Mouse (Mus musculus) midbrain, postnatal 0 days (tissue): ENCODE results near the gene Cep290. TPM values are rescaled to one million over a fixed set of nuclear protein-coding genes. Genes with fewer than 3 reads are reported as not detected.

Experiments used
- ATAC-seq: fragments of 200-750 bp; cut with Nextera tagmentation; 2 replicates; pipeline ENCODE4 v1.8.0; 2017; ENCODE audit warnings: moderate number of reproducible peaks, mild to moderate bottlenecking, moderate TSS enrichment, moderate library complexity; ENCODE audit not compliant: low FRiP score
- DNase-seq: peaks from one replicate; pipeline ENCODE4 v3.0.0-alpha.2; 2015; ENCODE audit warnings: low spot score
- H3K27ac ChIP-seq: fragments of 300-500 bp; sonication (generic); 2 replicates; pipeline ENCODE4 v1.5.1; 2014; ENCODE audit warnings: low read depth, mild to moderate bottlenecking, low read length, mixed read lengths
- H3K27me3 ChIP-seq: fragments of 300-500 bp; sonication (generic); 2 replicates; pipeline ENCODE4 v1.6.1; 2014; ENCODE audit warnings: low read length, control low read depth, mixed read lengths; ENCODE audit not compliant: insufficient read depth
- H3K36me3 ChIP-seq: fragments of 300-500 bp; sonication (generic); 2 replicates; pipeline ENCODE4 v1.6.1; 2014; ENCODE audit warnings: low read length, control low read depth, mixed read lengths; ENCODE audit not compliant: insufficient read depth
- H3K4me1 ChIP-seq: fragments of 300-500 bp; sonication (generic); 2 replicates; pipeline ENCODE4 v1.6.1; 2014; ENCODE audit warnings: mild to moderate bottlenecking, control low read depth, antibody characterized with exemption, low read length, mixed read lengths; ENCODE audit not compliant: insufficient read depth
- H3K4me2 ChIP-seq: fragments of 300-500 bp; sonication (generic); 2 replicates; pipeline ENCODE4 v1.6.1; 2014; ENCODE audit warnings: low read depth, mild to moderate bottlenecking, low read length, mixed read lengths; ENCODE audit not compliant: poor library complexity, severe bottlenecking
- H3K4me3 ChIP-seq: fragments of 300-500 bp; sonication (generic); 2 replicates; pipeline ENCODE4 v1.5.1; 2014; ENCODE audit warnings: low read depth, mild to moderate bottlenecking, low read length, moderate library complexity
- H3K9ac ChIP-seq: fragments of 300-500 bp; sonication (generic); replicated peaks from 2 replicates; pipeline ENCODE4 v1.6.1; 2014; ENCODE audit warnings: mild to moderate bottlenecking, low read length, moderate library complexity, mixed read lengths; ENCODE audit not compliant: poor library complexity, severe bottlenecking
- H3K9me3 ChIP-seq: fragments of 300-500 bp; sonication (generic); 2 replicates; pipeline ENCODE4 v1.6.1; 2016; ENCODE audit warnings: low read length, control low read depth
- CTCF ChIP-seq: IDR thresholded peaks from 2 replicates; pipeline ENCODE4 v1.5.1; 2016; ENCODE audit warnings: antibody characterized with exemption, mild to moderate bottlenecking
- WGBS: fragments of 180-500 bp; shearing (Covaris S2); extraction: QIAGEN DNeasy Blood & Tissue Kit; methylation state at CpG from one replicate; pipeline ENCODE4 v1.1.7; 2014; 5-methylcytosine and 5-hydroxymethylcytosine counted together
- polyA plus RNA-seq: library from polyadenylated mRNA; unstranded; fragments of >200 nt; fragmentation: Nextera tagmentation; extraction: Ambion mirVana; gene quantifications from 2 replicates; pipeline ENCODE4 v1.2.1, GENCODE M21; 2015
- total RNA-seq: library from RNA; depleted of rRNA; stranded (reverse); fragments of >200 nt; gene quantifications from 2 replicates; pipeline ENCODE4 v1.2.3, GENCODE M21; 2014; rRNA removed

Gene Cep290
- 3.9 and 5.3 TPM in 2 replicates for total RNA-seq
- 4.7 and 5.1 TPM in 2 replicates for polyA plus RNA-seq

GRCm38 (mm10) chr10:100487097-100487978 is at the start of gene Cep290, which contains the start of gene Tmtc3:
Cep290 (plus strand) TSS chr10:100487558.
Tmtc3 (minus strand) TSS chr10:100487350.
- WGBS, result under 1% methylated on average over 63 of the region's 63 CpGs
- no peaks in the 10 kb centered on the region for H3K36me3 ChIP-seq
- no peaks in the 10 kb centered on the region for H3K4me1 ChIP-seq
- H3K9ac ChIP-seq, result peak within 1 kb of the TSS; percentile 73
- DNase-seq (peak; percentile 99), ATAC-seq (peak; percentile 99)
- no peaks in the 10 kb centered on the region for H3K9me3 ChIP-seq
- H3K4me2 ChIP-seq, result peak within 1 kb of the TSS; percentile 88
- peak within 1 kb of the TSS; percentile 68 for H3K27ac ChIP-seq
- H3K27me3 ChIP-seq, result no peaks in the 10 kb centered on the region
- peak within 1 kb of the TSS; percentile 88 for H3K4me3 ChIP-seq
- TF ChIP-seq CTCF, result no peak

- Histone ChIP-seq H3K27ac (no peak overlapping the region), H3K4me2 (no peak overlapping the region), H3K4me3 (no peak overlapping the region), H3K9ac (no peak overlapping the region), H3K4me1 (no peaks in the 10 kb centered on the region), H3K27me3 (no peaks in the 10 kb centered on the region), H3K9me3 (no peaks in the 10 kb centered on the region), H3K36me3 (peaks cover 10% of the 10 kb centered on the region; the same call in 1 of the 2 replicates)
- peak; percentile 65 for TF ChIP-seq CTCF
- DNase-seq (peak; percentile 13), ATAC-seq (no peak)
Measured at GRCm38 (mm10) chr10:100449394-100449793, 38.0 kb upstream of the Cep290 start.

- no peak overlapping the region for H3K4me2 ChIP-seq
- H3K9ac ChIP-seq, result no peak overlapping the region
- no peaks in the 10 kb centered on the region for H3K27me3 ChIP-seq
- no peak for DNase-seq
- no peak for TF ChIP-seq CTCF
- H3K9me3 ChIP-seq, result no peaks in the 10 kb centered on the region
- no peak overlapping the region for H3K27ac ChIP-seq
- H3K4me3 ChIP-seq, result no peak overlapping the region
- peaks cover 15% of the 10 kb centered on the region for H3K36me3 ChIP-seq
- no peaks in the 10 kb centered on the region for H3K4me1 ChIP-seq
- no peak for ATAC-seq
Measured at GRCm38 (mm10) chr10:100460515-100460914, 26.8 kb upstream of the Cep290 start.

DNA sequence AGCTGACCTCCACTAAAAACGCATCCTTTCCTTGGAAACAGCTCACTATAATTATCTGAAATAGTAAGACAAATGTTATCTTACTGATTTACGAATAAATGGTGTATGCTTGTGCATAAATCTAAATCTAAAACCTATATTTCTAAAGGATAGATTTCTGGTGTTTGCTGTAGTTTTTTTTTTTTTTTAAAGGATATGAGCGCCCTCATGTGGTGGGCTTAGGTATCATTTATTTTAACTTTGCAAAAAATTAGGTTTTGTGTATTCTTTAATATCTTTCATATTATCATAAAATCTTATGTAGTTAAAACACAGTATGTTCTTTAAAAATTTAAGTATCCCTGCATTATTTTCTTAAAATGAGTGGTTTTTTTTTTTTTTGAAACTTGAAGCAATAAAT is 12.3 kb upstream of the Cep290 start:
- H3K4me1 ChIP-seq, result no peaks in the 10 kb centered on the region
- H3K9ac ChIP-seq, result no peak overlapping the region
- TF ChIP-seq CTCF, result peak; percentile 66
- peaks cover 10% of the 10 kb centered on the region; the same call in 1 of the 2 replicates for H3K36me3 ChIP-seq
- WGBS, result 50% methylated on average over 3 of the region's 3 CpGs
- H3K27ac ChIP-seq, result no peak overlapping the region
- no peaks in the 10 kb centered on the region for H3K27me3 ChIP-seq
- no peak overlapping the region for H3K4me3 ChIP-seq
- ATAC-seq (no peak), DNase-seq (no peak)
- H3K9me3 ChIP-seq, result no peaks in the 10 kb centered on the region
- no peak overlapping the region for H3K4me2 ChIP-seq

- 86% methylated on average over 3 of the region's 3 CpGs for WGBS
- H3K4me2 ChIP-seq, result no peak overlapping the region
- H3K4me3 ChIP-seq, result no peak overlapping the region
- H3K9ac ChIP-seq, result no peak overlapping the region
- TF ChIP-seq CTCF, result no peak
- no peak for DNase-seq
- peaks cover 3% of the 10 kb centered on the region; the same call in 1 of the 2 replicates for H3K36me3 ChIP-seq
- H3K27ac ChIP-seq, result no peak overlapping the region
- ATAC-seq, result no peak
- no peaks in the 10 kb centered on the region for H3K27me3 ChIP-seq
- no peaks in the 10 kb centered on the region for H3K9me3 ChIP-seq
- H3K4me1 ChIP-seq, result no peaks in the 10 kb centered on the region
Measured at GRCm38 (mm10) chr10:100479538-100479937, 7.8 kb upstream of the Cep290 start.

- no peak for TF ChIP-seq CTCF
- H3K9me3 ChIP-seq, result no peaks in the 10 kb centered on the region
- 1% methylated on average over 13 of the region's 13 CpGs for WGBS
- H3K27me3 ChIP-seq, result no peaks in the 10 kb centered on the region
- peak overlapping the region; percentile 68 for H3K27ac ChIP-seq
- no peaks in the 10 kb centered on the region for H3K4me1 ChIP-seq
- H3K9ac ChIP-seq, result peak overlapping the region; percentile 73
- H3K36me3 ChIP-seq, result no peaks in the 10 kb centered on the region
- H3K4me2 ChIP-seq, result peak overlapping the region; percentile 88
- peak overlapping the region; percentile 88 for H3K4me3 ChIP-seq
- peak; percentile 29 for DNase-seq
- no peak; the same call in 1 of the 2 replicates for ATAC-seq
Measured at GRCm38 (mm10) chr10:100486701-100487096, 659 bp upstream of the Cep290 start.
